Mouse (Mus musculus) small intestine, adult 2 months (tissue): ENCODE measurements around the gene Eif3d. TPM values are rescaled to one million over a fixed set of nuclear protein-coding genes. Genes with fewer than 3 reads are reported as not detected.

ENCODE experiments used
- H3K27ac ChIP-seq: fragments of 200-500 bp; 2 replicates; pipeline ENCODE4 v1.5.1; 2012; ENCODE audit warnings: low read depth, low read length, control low read depth, inconsistent platforms; ENCODE audit not compliant: insufficient read depth
- H3K27me3 ChIP-seq: fragments of 200-500 bp; 2 replicates; pipeline ENCODE4 v1.6.1; 2012; ENCODE audit warnings: mild to moderate bottlenecking, moderate library complexity, low read length, inconsistent platforms; ENCODE audit not compliant: control insufficient read depth, insufficient read depth
- H3K36me3 ChIP-seq: fragments of 200-500 bp; 2 replicates; pipeline ENCODE4 v1.6.1; 2012; ENCODE audit warnings: mild to moderate bottlenecking, low read length, control low read depth, inconsistent platforms; ENCODE audit not compliant: control insufficient read depth, insufficient read depth
- H3K4me1 ChIP-seq: fragments of 200-500 bp; 2 replicates; pipeline ENCODE4 v1.6.1; 2012; ENCODE audit warnings: low read length, inconsistent platforms, mixed read lengths; ENCODE audit not compliant: control insufficient read depth, insufficient read depth, insufficient read length
- H3K4me3 ChIP-seq: fragments of 200-500 bp; 2 replicates; pipeline ENCODE4 v1.5.1; 2012; ENCODE audit warnings: low read depth, mild to moderate bottlenecking, control low read depth, inconsistent platforms, low read length, moderate library complexity
- CTCF ChIP-seq: fragments of 200-500 bp; IDR thresholded peaks from 2 replicates; pipeline ENCODE4 v1.5.1; 2012; ENCODE audit warnings: low read depth, mild to moderate bottlenecking, control low read depth, inconsistent platforms, low read length, moderate library complexity, mixed read lengths; ENCODE audit not compliant: insufficient replicate concordance, insufficient read length; ENCODE audit errors: extremely low read depth
- POLR2A ChIP-seq: fragments of 200-500 bp; IDR thresholded peaks from 2 replicates; pipeline ENCODE4 v1.6.1; 2012; ENCODE audit warnings: low read depth, mild to moderate bottlenecking, control low read depth, inconsistent platforms, low read length, moderate library complexity
- WGBS: fragments of 180-500 bp; shearing (Covaris S2); methylation state at CpG from one replicate; pipeline ENCODE4 v1.1.7; 2018; 5-methylcytosine and 5-hydroxymethylcytosine counted together
- polyA plus RNA-seq: library from polyadenylated mRNA; depleted of rRNA; stranded (reverse); fragments of >200 nt; gene quantifications from 2 replicates; pipeline ENCODE4 v1.2.3, GENCODE M21; 2012

Eif3d gene
- polyA plus RNA-seq, 1 experiment = 89.4 TPM

DNA sequence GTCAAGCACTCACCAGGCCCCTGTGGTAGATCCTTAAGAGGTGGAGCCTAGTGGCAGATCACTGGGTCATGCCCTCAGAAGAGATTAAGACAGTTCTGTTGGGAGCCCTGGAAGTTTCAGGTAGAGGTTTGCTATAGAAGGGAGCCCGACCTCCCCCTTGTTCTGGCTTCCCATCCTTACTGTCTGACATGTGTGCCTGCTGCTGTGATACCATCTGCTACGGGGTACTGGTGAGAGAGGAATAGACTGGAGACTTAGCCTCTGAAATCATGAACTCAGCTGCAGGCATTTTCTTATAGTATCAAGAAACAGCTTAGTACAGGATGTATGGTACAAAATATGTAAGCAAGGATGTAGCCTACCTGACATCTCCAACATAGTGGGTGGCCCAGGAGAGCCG is 17.7 kb downstream of the Eif3d start:
- H3K27me3 ChIP-seq = peaks cover 5% of the 10 kb centered on the region; the same call in 1 of the 2 replicates
- WGBS = 88% methylated on average over 3 of the region's 3 CpGs

DNA sequence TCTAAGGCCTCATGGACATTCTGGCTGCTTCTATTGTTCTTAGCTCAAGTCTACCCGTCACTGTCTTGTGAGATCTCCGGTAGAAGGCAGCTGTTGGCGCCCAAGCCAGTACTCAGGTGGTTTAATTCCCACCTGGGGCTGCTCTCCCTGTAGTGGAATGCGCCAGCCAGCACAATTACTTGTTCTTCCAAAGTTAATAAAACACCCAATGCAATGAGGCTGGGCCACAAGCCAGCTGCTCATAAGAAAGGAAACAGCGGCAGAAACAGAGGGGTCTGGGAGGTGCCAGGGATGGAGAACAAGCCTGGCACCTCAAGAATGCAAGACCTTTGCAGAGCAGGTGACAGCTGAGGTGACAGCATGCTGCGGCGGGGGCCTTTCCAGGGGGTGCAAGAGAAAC is 21.6 kb downstream of the Eif3d start:
- Histone ChIP-seq H3K4me1 (no peaks in the 10 kb centered on the region), H3K4me3 (no peak overlapping the region), H3K27ac (no peak overlapping the region), H3K27me3 (no peaks in the 10 kb centered on the region), H3K36me3 (no peaks in the 10 kb centered on the region)
- WGBS = 29% methylated on average over 7 of the region's 7 CpGs
- no peak for TF ChIP-seq POLR2A
- TF ChIP-seq CTCF = no peak

More for the DNA sequence above, 17.7 kb downstream of the Eif3d start:
- Histone ChIP-seq H3K4me3 (no peak overlapping the region), H3K36me3 (no peaks in the 10 kb centered on the region), H3K4me1 (peaks cover 14% of the 10 kb centered on the region), H3K27ac (no peak overlapping the region)
- no peak for TF ChIP-seq POLR2A
- no peak for TF ChIP-seq CTCF

DNA sequence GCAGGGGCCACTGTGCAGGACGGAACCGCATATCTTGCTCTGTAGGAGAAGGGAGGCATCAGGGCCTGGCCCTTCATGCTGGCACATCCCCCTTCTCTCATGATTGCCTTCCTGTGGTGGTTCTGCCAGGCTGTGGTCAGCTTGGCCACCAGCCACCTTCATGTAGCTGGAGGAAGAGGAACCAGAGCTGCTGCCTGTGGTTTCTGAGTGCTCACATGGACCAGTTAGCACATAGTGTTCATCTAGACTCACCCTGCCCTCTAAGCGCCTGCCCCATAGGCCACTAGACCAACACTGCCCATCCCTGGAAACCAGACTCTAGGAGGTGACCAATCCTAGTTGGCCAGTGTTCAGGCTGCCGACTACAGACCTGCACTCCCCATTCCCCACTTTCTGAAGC is 24.9 kb downstream of the Eif3d start:
- 84% methylated on average over 4 of the region's 4 CpGs for WGBS
- H3K27ac ChIP-seq = no peak overlapping the region
- no peak overlapping the region for H3K4me3 ChIP-seq
- H3K27me3 ChIP-seq = no peaks in the 10 kb centered on the region
- no peaks in the 10 kb centered on the region for H3K36me3 ChIP-seq
- TF ChIP-seq CTCF (no peak), POLR2A (no peak)
- no peaks in the 10 kb centered on the region for H3K4me1 ChIP-seq

DNA sequence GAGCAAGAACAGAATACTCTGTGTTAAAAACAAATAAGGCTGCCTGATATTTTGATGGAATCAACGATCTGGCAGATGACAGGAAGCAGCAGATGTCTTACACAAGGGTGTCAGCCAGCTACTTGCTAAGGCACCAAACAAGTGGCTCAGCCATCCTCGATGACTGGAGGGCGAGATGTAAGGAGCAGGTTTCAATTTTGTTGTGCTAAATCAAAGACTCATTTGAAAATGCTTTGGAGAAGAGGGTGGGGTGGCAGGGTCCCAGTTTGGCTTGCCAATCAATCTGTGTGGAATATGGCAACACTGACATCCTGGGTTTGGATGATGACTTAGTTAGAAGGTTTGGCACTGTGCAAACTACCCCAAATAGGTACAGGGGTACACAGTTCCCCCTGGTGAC is 29.1 kb downstream of the Eif3d start:
- TF ChIP-seq POLR2A (no peak), CTCF (no peak)
- H3K4me1 ChIP-seq = no peaks in the 10 kb centered on the region
- no peaks in the 10 kb centered on the region for H3K27me3 ChIP-seq
- H3K36me3 ChIP-seq = no peaks in the 10 kb centered on the region
- H3K27ac ChIP-seq = no peak overlapping the region
- 75% methylated on average over 3 of the region's 3 CpGs for WGBS
- H3K4me3 ChIP-seq = no peak overlapping the region

DNA sequence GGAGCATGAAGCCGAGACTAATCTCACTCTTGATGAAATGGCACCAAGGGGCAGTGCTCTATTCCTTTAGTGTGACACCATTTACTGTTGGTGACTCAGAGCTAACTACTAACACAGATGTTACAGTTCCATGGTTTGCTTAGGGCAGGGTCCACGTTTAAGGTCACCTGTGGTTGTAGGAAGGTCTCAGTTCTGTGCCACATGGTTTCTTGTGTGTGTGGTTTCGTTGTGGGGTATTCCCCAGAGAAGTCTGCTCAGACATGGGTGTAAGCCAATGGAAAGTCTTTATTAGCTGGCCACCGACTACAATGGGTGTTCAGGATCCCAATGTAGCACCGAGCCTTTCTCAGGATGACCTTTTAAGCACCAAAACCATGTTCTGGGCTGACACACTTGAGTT is 32.1 kb downstream of the Eif3d start:
- Histone ChIP-seq H3K27ac (no peak overlapping the region), H3K27me3 (no peaks in the 10 kb centered on the region), H3K4me1 (no peaks in the 10 kb centered on the region), H3K4me3 (no peak overlapping the region), H3K36me3 (no peaks in the 10 kb centered on the region)
- 61% methylated on average over 5 of the region's 5 CpGs for WGBS
- TF ChIP-seq POLR2A (no peak), CTCF (no peak)

DNA sequence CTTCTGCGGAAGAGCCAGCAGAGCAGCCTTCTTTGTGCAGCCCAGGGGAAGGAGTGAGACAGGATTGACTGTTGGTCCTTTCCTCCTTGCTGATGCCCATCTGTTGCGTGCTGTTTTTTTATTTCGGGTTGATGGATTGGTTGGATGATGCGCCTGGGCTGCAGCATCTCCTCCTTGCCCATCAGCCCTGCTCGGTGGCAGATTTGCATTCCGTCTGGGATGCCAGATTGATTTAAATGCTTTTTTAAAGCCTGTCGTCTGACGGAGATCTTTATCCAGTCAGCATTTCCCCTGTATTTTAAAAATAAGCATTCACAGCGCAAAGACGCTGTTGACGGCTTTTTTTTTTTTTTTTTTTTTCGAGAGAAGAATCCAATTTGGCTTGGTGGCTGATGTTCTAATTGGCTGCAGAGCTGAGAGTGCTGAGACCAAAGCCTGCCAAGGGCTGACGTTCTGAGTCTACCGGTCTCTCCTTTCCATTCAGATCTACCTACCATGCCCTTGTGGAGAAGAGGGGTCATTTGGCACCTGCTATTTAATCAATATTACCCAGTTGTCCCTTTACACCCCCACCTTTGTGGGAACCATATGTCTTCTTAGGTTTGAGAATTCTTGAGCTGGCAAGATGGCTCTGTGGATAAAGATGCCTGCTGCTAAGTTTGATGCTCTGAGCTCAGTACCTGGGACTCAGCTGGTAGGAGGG is 34.8 kb downstream of the Eif3d start:
- Histone ChIP-seq H3K27ac (no peak overlapping the region), H3K27me3 (no peaks in the 10 kb centered on the region), H3K4me1 (peaks cover 6% of the 10 kb centered on the region), H3K36me3 (no peaks in the 10 kb centered on the region), H3K4me3 (no peak overlapping the region)
- 83% methylated on average over 14 of the region's 14 CpGs for WGBS
- TF ChIP-seq POLR2A (no peak), CTCF (no peak)

DNA sequence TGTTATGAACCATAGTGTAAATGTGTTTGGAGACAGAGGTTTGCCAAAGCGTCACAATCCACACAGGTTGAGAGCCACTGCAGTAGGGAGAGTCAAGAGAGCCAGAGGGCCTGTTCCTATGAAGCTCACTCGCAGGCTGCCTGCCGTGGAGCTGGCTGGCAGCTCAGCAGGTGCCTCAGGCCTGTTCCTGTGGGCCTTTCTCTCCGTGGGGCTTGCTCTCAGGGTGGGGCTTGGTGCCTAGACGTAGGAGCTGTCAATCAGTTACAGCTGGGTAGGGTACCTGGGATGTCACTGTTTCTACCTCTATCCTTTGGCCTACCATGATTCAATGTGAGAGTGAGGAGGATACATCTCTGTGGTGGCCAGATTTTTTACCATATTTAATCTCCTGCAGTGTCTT is 35.6 kb downstream of the Eif3d start:
- Histone ChIP-seq H3K36me3 (no peaks in the 10 kb centered on the region), H3K27me3 (no peaks in the 10 kb centered on the region), H3K4me3 (no peak overlapping the region), H3K27ac (no peak overlapping the region), H3K4me1 (peaks cover 8% of the 10 kb centered on the region)
- WGBS = 75% methylated on average over 5 of the region's 5 CpGs
- TF ChIP-seq CTCF = no peak
- TF ChIP-seq POLR2A = no peak
